Mouse (Mus musculus): ENCODE data around the gene Pdcl2.

- TF ChIP-seq CTCF (IDR thresholded peaks at IDR 0.05; ENCODE audit: low read depth, low read length), result no peak
- no peak for TF ChIP-seq POLR2AphosphoS5 (IDR thresholded peaks at IDR 0.05; ENCODE audit: insufficient replicate concordance, low read depth, low read length)
These were observed 42.7 kb downstream of the Pdcl2 start for GRCm38 (mm10) chr5:76288256-76288655.
